Mouse (Mus musculus) heart, postnatal 0 days (tissue): ENCODE measurements at regions not wholly inside any gene's neighbourhood (a gene's known extent, or its start where the extent isn't known, plus 50 kb on each side); places are given as distances from the start of the nearest gene placed in this dataset.

Experiments
- CTCF ChIP-seq: IDR thresholded peaks from 2 replicates; pipeline ENCODE4 v1.5.1; 2016; ENCODE audit warnings: antibody characterized with exemption, control low read depth, low read depth
- EP300 ChIP-seq: IDR thresholded peaks from 2 replicates; pipeline ENCODE4 v1.6.1; 2016; ENCODE audit warnings: antibody characterized with exemption, low read depth

GRCm38 (mm10) chr5:64519036-64519435 lies 284.2 kb upstream of the Klf3 start:
- no peak for TF ChIP-seq EP300
- TF ChIP-seq CTCF, result no peak
